Mouse (Mus musculus): Measurements from ENCODE around the gene Amfr.

GRCm38 (mm10) chr8:93972211-93972610, 40.4 kb downstream of the Amfr start:
- TF ChIP-seq CTCF (IDR thresholded peaks at IDR 0.05; ENCODE audit: control insufficient read depth, insufficient read depth, insufficient read length) (no peak), MAX (IDR thresholded peaks at IDR 0.05) (no peak), USF1 (IDR thresholded peaks at IDR 0.05; ENCODE audit: low read depth) (no peak), MYOG (IDR thresholded peaks at IDR 0.05; ENCODE audit: control insufficient read depth, extremely low read depth, insufficient read length) (no peak)
